ENCODE assay signal across 1 mouse cellular context in the genomic region with DNA sequence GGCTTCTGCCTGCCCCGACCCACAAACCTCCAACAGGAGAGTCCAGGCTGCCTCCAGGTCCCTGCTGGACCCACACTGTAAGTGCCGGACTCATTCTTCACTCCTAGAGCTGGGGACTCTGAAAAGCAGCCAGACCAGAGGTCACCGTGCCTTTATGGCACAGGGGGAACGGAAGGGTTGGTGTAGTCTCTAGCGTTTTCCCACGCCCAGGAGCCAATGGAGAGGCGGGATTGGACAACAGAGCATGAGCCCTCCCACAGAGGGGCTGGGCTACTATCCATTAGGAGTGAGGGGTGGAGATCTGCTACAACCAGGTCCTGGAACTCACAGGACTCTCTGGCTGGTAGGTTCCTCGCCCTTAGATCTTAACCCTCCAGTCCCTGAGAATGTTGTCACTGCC.
TF ChIP-seq lines count a peak whose summit lies in the region.

No protein-coding gene starts in this region.

TF ChIP-seq in ES-E14, 5 proteins besides CTCF, POLR2A, EP300 and RAD21 (continued from another document):
- TF ChIP-seq HCFC1 (IDR thresholded peaks at IDR 0.05; ENCODE audit: borderline replicate concordance, insufficient read depth, low read length) (no peak), ZNF384 (IDR thresholded peaks at IDR 0.05; ENCODE audit: low read depth, low read length) (no peak)
